Mouse (Mus musculus): Measurements from ENCODE around the gene Ost4. TPM values are rescaled to one million over a fixed set of nuclear protein-coding genes. Genes with fewer than 3 reads are reported as not detected.
A peak's percentile ranks its signal among the peaks of the same experiment; 100 is the strongest.

Ost4 gene
- polyA plus RNA-seq, 1 experiment from 2014 or later, result 472 TPM

- H3K4me2 ChIP-seq, result no peak overlapping the region
- H3K9me3 ChIP-seq (ENCODE audit: low read depth, low read length), result no peaks in the 10 kb centered on the region
- DNase-seq, result no peak
- TF ChIP-seq CTCF (IDR thresholded peaks at IDR 0.05; ENCODE audit: low read depth), result no peak
- H3K36me3 ChIP-seq (ENCODE audit: insufficient read depth), result peaks cover 8% of the 10 kb centered on the region
- no peaks in the 10 kb centered on the region for H3K27me3 ChIP-seq (ENCODE audit: insufficient read depth, low read length)
- H3K4me3 ChIP-seq (ENCODE audit: low read depth, low read length), result no peak overlapping the region
- no peak overlapping the region for H3K27ac ChIP-seq (ENCODE audit: low read depth)
- H3K4me1 ChIP-seq (ENCODE audit: insufficient read depth), result 0 out of 2 replicates have a peak, but pooled peaks cover 6% of the 10 kb centered on the region
- ATAC-seq (ENCODE audit: insufficient read depth), result no peak
- WGBS, result 82% methylated on average over 5 of the region's 5 CpGs
- H3K9ac ChIP-seq, result no peak overlapping the region
Observed at GRCm38 (mm10) chr5:30925217-30925616, 17.6 kb upstream of the Ost4 start.

DNA sequence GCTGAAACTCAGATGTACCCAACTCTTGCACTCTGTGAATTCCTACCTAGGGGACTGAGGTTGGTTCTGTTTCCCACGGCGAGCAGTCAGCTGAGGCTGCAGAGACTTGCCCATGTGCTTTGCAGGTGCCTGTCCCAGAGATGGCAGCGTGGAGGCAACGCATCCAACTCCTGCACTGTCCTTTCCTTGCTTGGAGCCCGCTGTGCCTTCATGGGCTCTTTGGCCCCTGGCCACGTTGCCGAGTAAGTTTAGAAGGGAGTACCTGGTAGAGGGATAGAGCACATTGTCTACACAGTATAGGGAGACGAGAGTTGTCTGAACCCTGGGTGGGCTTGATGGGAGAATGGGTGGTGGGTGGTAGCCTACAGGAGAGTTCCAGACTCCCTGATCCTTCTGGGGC is 17.0 kb upstream of the Ost4 start:
- Histone ChIP-seq H3K4me2 (no peak overlapping the region), H3K27me3 (ENCODE audit: insufficient read depth, low read length) (no peaks in the 10 kb centered on the region), H3K4me3 (ENCODE audit: low read depth, low read length) (no peak overlapping the region), H3K36me3 (ENCODE audit: insufficient read depth) (peaks cover 14% of the 10 kb centered on the region), H3K27ac (ENCODE audit: low read depth) (no peak overlapping the region), H3K4me1 (ENCODE audit: insufficient read depth) (0 out of 2 replicates have a peak, but pooled peaks cover 6% of the 10 kb centered on the region), H3K9ac (no peak overlapping the region), H3K9me3 (ENCODE audit: low read depth, low read length) (no peaks in the 10 kb centered on the region)
- no peak for ATAC-seq (ENCODE audit: insufficient read depth)
- TF ChIP-seq CTCF (IDR thresholded peaks at IDR 0.05; ENCODE audit: low read depth), result no peak
- 76% methylated on average over 8 of the region's 8 CpGs for WGBS
- DNase-seq, result no peak

DNA sequence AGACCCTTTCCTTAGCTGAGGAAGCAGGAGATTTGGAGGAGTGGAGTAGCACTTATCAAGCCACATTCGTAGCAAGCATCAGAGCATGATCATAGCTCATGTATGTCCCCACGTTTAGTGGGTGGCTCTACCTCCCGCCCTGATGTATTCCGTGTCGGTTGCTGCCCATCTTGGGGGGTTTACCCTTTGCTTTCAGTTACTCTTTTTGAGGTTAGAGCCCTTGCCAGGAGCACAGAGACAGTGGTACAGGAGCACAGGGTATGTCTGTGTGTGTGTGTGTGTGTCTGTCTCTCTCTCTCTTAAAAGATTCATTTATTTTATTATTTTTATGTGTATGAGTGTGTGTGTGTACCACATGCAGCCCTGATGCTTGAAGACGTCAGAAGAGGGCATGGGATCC is 15.5 kb upstream of the Ost4 start:
- Histone ChIP-seq H3K9me3 (ENCODE audit: low read depth, low read length) (no peaks in the 10 kb centered on the region), H3K9ac (no peak overlapping the region), H3K4me3 (ENCODE audit: low read depth, low read length) (no peak overlapping the region), H3K4me2 (no peak overlapping the region), H3K4me1 (ENCODE audit: insufficient read depth) (0 out of 2 replicates have a peak, but pooled peaks cover 6% of the 10 kb centered on the region), H3K27me3 (ENCODE audit: insufficient read depth, low read length) (no peaks in the 10 kb centered on the region), H3K36me3 (ENCODE audit: insufficient read depth) (peaks cover 27% of the 10 kb centered on the region), H3K27ac (ENCODE audit: low read depth) (no peak overlapping the region)
- WGBS, result 61% methylated on average over 6 of the region's 6 CpGs
- ATAC-seq (ENCODE audit: insufficient read depth) (no peak), DNase-seq (no peak)
- no peak for TF ChIP-seq CTCF (IDR thresholded peaks at IDR 0.05; ENCODE audit: low read depth)

- 0 out of 2 replicates have a peak, but pooled peaks cover 6% of the 10 kb centered on the region for H3K4me1 ChIP-seq (ENCODE audit: insufficient read depth)
- no peaks in the 10 kb centered on the region for H3K27me3 ChIP-seq (ENCODE audit: insufficient read depth, low read length)
- peaks cover 33% of the 10 kb centered on the region for H3K36me3 ChIP-seq (ENCODE audit: insufficient read depth)
- TF ChIP-seq CTCF (IDR thresholded peaks at IDR 0.05; ENCODE audit: low read depth), result no peak
- WGBS, result 40% methylated on average over 10 of the region's 10 CpGs
- ATAC-seq (ENCODE audit: insufficient read depth), result no peak
- H3K4me3 ChIP-seq (ENCODE audit: low read depth, low read length), result no peak overlapping the region
- H3K27ac ChIP-seq (ENCODE audit: low read depth), result no peak overlapping the region
- peak overlapping the region; percentile 53; the same call in 1 of the 2 replicates for H3K9ac ChIP-seq
- H3K4me2 ChIP-seq, result peak overlapping the region; percentile 74
- no peaks in the 10 kb centered on the region for H3K9me3 ChIP-seq (ENCODE audit: low read depth, low read length)
- DNase-seq, result no peak
Observed at GRCm38 (mm10) chr5:30922581-30923041, 15.0 kb upstream of the Ost4 start.

- ATAC-seq (ENCODE audit: insufficient read depth), result peak; percentile 80
- peak within 1 kb of the TSS; percentile 73 for H3K27ac ChIP-seq (ENCODE audit: low read depth)
- DNase-seq, result peak; percentile 94
- peak; percentile 91 for TF ChIP-seq CTCF (IDR thresholded peaks at IDR 0.05; ENCODE audit: low read depth)
- H3K9ac ChIP-seq, result peak within 1 kb of the TSS; percentile 53
- 0 out of 2 replicates have a peak, but pooled peaks cover 6% of the 10 kb centered on the region for H3K4me1 ChIP-seq (ENCODE audit: insufficient read depth)
- no peaks in the 10 kb centered on the region for H3K9me3 ChIP-seq (ENCODE audit: low read depth, low read length)
- H3K36me3 ChIP-seq (ENCODE audit: insufficient read depth), result peaks cover 43% of the 10 kb centered on the region
- H3K4me2 ChIP-seq, result peak within 1 kb of the TSS; percentile 74
- H3K27me3 ChIP-seq (ENCODE audit: insufficient read depth, low read length), result no peaks in the 10 kb centered on the region
- 1% methylated on average over 40 of the region's 40 CpGs for WGBS
- H3K4me3 ChIP-seq (ENCODE audit: low read depth, low read length), result peak within 1 kb of the TSS; percentile 47
Observed at GRCm38 (mm10) chr5:30921256-30922033, 13.9 kb upstream of the Ost4 start, which contains the start of gene Khk. Gene Khk (plus strand): TSS chr5:30921431.

DNA sequence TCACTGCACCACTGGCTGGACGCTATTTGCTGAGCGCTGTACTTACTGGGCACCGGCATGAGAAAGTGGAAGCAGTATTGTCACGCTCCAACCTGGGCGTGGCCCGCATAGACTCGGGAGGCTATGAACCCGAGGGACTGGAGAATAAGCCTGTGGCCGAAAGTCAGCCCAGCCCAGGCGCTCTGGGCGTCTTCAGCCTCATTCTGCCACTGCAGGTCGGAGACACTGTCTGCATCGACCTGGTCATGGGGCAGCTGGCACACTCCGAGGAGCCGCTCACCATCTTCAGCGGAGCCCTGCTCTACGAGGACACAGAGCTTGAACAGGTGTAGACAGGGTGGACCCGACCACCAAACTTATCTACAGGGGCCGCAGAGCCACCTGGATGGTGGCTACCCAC is 13.0 kb upstream of the Ost4 start:
- 0 out of 2 replicates have a peak, but pooled peaks cover 6% of the 10 kb centered on the region for H3K4me1 ChIP-seq (ENCODE audit: insufficient read depth)
- H3K27me3 ChIP-seq (ENCODE audit: insufficient read depth, low read length), result no peaks in the 10 kb centered on the region
- DNase-seq (no peak), ATAC-seq (ENCODE audit: insufficient read depth) (no peak; the same call in 1 of the 2 replicates)
- no peaks in the 10 kb centered on the region for H3K9me3 ChIP-seq (ENCODE audit: low read depth, low read length)
- WGBS, result 58% methylated on average over 19 of the region's 19 CpGs
- TF ChIP-seq CTCF (IDR thresholded peaks at IDR 0.05; ENCODE audit: low read depth), result no peak
- no peak overlapping the region for H3K27ac ChIP-seq (ENCODE audit: low read depth)
- H3K36me3 ChIP-seq (ENCODE audit: insufficient read depth), result peaks cover 45% of the 10 kb centered on the region
- no peak overlapping the region for H3K9ac ChIP-seq
- H3K4me2 ChIP-seq, result peak overlapping the region; percentile 74
- 0 out of 2 replicates have a peak overlapping the region, but pooled peaks have one; percentile 47 for H3K4me3 ChIP-seq (ENCODE audit: low read depth, low read length)
